Mouse (Mus musculus) small intestine, adult 2 months (tissue): ENCODE data around the gene Cd2bp2.

ENCODE experiments used
- CTCF ChIP-seq: fragments of 200-500 bp; IDR thresholded peaks from 2 replicates; pipeline ENCODE4 v1.5.1; 2012; ENCODE audit warnings: low read depth, mild to moderate bottlenecking, control low read depth, inconsistent platforms, low read length, moderate library complexity, mixed read lengths; ENCODE audit not compliant: insufficient replicate concordance, insufficient read length; ENCODE audit errors: extremely low read depth
- POLR2A ChIP-seq: fragments of 200-500 bp; IDR thresholded peaks from 2 replicates; pipeline ENCODE4 v1.6.1; 2012; ENCODE audit warnings: low read depth, mild to moderate bottlenecking, control low read depth, inconsistent platforms, low read length, moderate library complexity

DNA sequence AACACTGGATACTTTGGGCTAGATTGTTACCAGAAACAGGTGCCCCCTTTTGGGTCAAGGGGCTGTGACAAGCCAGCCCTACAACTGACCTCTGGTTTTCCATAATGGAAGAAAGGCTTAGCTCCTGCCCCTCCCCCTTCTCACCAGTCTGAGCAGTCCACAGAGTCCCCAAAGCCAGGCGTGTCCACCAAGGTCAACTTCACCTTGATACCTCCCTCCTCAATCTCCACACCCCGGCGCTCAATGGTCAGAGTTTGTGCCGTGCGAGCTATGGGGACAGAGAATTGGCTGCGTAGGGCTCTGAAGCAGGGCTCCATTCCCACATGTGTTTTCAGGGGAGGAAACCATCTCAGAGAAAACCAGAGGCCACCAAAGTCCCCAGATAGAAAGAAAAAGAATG, 21.6 kb upstream of the Cd2bp2 start:
- TF ChIP-seq POLR2A (no peak), CTCF (no peak)
